Mouse (Mus musculus) bone marrow, adult 2 months (tissue): ENCODE data around the gene Wdr37. TPM values are rescaled to one million over a fixed set of nuclear protein-coding genes. Genes with fewer than 3 reads are reported as not detected.
"Not testable (repeated sequence)": the region's sequence is repeated elsewhere in the genome, so short reads cannot be mapped to it uniquely, and the experiment has no call there.

Experiments used
- H3K27ac ChIP-seq: fragments of 200-500 bp; 2 replicates; pipeline ENCODE4 v1.5.1; 2012; ENCODE audit warnings: low read depth, mild to moderate bottlenecking, control low read depth, inconsistent platforms, low read length; ENCODE audit not compliant: control insufficient read depth, poor library complexity, insufficient read depth
- H3K4me1 ChIP-seq: fragments of 200-500 bp; 2 replicates; pipeline ENCODE4 v1.6.1; 2011; ENCODE audit warnings: low read length; ENCODE audit not compliant: control insufficient read depth, insufficient read depth
- H3K4me3 ChIP-seq: fragments of 200-500 bp; replicated peaks from 2 replicates; pipeline ENCODE3; 2011; ENCODE audit warnings: mild to moderate bottlenecking, low read depth, low read length, control low read depth; ENCODE audit not compliant: control insufficient read depth
- CTCF ChIP-seq: fragments of 200-500 bp; IDR thresholded peaks from 2 replicates; pipeline ENCODE4 v1.5.1; 2011; ENCODE audit warnings: low read length, control low read depth; ENCODE audit not compliant: control insufficient read depth, insufficient read depth
- POLR2A ChIP-seq: fragments of 200-500 bp; IDR thresholded peaks from 2 replicates; pipeline ENCODE4 v1.6.1; 2011; ENCODE audit warnings: low read depth, mild to moderate bottlenecking, control low read depth, low read length, borderline replicate concordance; ENCODE audit not compliant: control insufficient read depth
- WGBS: fragments of 180-500 bp; shearing (Covaris S2); methylation state at CpG from one replicate; pipeline ENCODE4 v1.1.7; 2018; 5-methylcytosine and 5-hydroxymethylcytosine counted together
- polyA plus RNA-seq: library from polyadenylated mRNA; stranded (reverse); fragments of >200 nt; gene quantifications from 2 replicates; pipeline ENCODE4 v1.2.4, GENCODE M21; 2011; ENCODE audit warnings: low replicate concordance; ENCODE audit not compliant: missing spikeins, insufficient read depth, insufficient read length

Wdr37 gene
- polyA plus RNA-seq, 1 experiment = 14.8 TPM

- Histone ChIP-seq H3K4me1 (no peaks in the 10 kb centered on the region), H3K4me3 (no peak overlapping the region), H3K27ac (no peak overlapping the region)
- TF ChIP-seq CTCF = no peak
- no peak for TF ChIP-seq POLR2A
- 98% methylated on average over 4 of the region's 4 CpGs for WGBS
These were observed 18.3 kb downstream of the Wdr37 start for GRCm38 (mm10) chr13:8853424-8853823.

DNA sequence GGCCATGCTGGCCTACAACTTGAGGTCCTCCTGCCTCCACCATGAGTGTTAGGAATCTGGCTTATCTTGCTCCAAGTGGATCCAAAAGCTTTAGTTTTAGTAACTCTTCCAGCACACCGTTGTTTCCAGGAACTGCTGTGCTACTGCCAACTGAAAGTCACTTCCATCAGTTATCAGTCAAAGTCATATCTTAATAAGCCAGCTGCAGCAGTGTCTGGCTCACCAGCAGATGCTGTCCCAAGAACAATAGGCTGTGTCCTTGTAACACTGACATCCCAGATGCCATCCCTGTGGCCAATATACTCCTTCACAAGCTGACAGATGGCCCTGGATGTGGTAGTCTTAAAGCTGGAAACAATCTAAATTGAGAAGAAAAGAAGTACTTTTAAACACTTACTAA, 22.4 kb downstream of the Wdr37 start:
- 35% methylated on average over 1 of the region's 1 CpGs for WGBS
- no peak for TF ChIP-seq POLR2A
- Histone ChIP-seq H3K4me1 (no peaks in the 10 kb centered on the region), H3K27ac (no peak overlapping the region), H3K4me3 (no peak overlapping the region)

GRCm38 (mm10) chr13:8847702-8848101, 24.0 kb downstream of the Wdr37 start:
- 42% methylated on average over 2 of the region's 2 CpGs for WGBS

GRCm38 (mm10) chr13:8842273-8842672, 29.4 kb downstream of the Wdr37 start:
- 49% methylated on average over 3 of the region's 3 CpGs for WGBS
- TF ChIP-seq POLR2A (no peak), CTCF (no peak)
- Histone ChIP-seq H3K4me3 (no peak overlapping the region), H3K27ac (no peak overlapping the region), H3K4me1 (no peaks in the 10 kb centered on the region)

More at GRCm38 (mm10) chr13:8847702-8848101, 24.0 kb downstream of the Wdr37 start:
- H3K4me3 ChIP-seq = no peak overlapping the region
- H3K27ac ChIP-seq = no peak overlapping the region
- peak; percentile 28; the same call in 1 of the 2 replicates for TF ChIP-seq CTCF
- TF ChIP-seq POLR2A = no peak
- no peaks in the 10 kb centered on the region for H3K4me1 ChIP-seq

DNA sequence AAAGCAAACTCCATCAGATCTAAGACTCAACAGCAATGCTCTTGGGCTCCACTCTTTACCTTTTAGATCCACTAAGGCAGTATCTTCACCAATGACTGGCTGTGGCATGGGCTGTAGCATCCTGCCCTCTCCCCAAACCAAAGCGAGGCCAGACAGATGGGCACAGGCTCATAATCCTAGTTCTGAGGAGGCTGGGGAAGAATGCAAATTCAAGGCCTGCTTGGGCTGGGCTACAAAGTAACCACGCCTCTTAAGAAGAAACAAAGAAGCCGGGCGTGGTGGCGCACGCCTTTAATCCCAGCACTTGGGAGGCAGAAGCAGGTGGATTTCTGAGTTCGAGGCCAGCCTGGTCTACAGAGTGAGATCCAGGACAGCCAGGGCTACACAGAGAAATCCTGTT, 29.9 kb downstream of the Wdr37 start:
- not testable (repeated sequence) for H3K4me3 ChIP-seq, H3K4me1 ChIP-seq, H3K27ac ChIP-seq
- WGBS = 88% methylated on average over 7 of the region's 7 CpGs

- no peaks in the 10 kb centered on the region for H3K4me1 ChIP-seq
- TF ChIP-seq POLR2A = no peak
- no peak for TF ChIP-seq CTCF
- no peak overlapping the region for H3K27ac ChIP-seq
- 27% methylated on average over 2 of the region's 2 CpGs for WGBS
- H3K4me3 ChIP-seq = no peak overlapping the region
These were observed 30.8 kb downstream of the Wdr37 start for GRCm38 (mm10) chr13:8840941-8841340.

- H3K4me1 ChIP-seq = no peaks in the 10 kb centered on the region
- WGBS = 83% methylated on average over 6 of the region's 6 CpGs
- H3K27ac ChIP-seq = no peak overlapping the region
- no peak for TF ChIP-seq POLR2A
- TF ChIP-seq CTCF = no peak
- H3K4me3 ChIP-seq = no peak overlapping the region
These were observed 31.8 kb downstream of the Wdr37 start for GRCm38 (mm10) chr13:8839937-8840336.

GRCm38 (mm10) chr13:8839111-8839510, 32.6 kb downstream of the Wdr37 start:
- TF ChIP-seq POLR2A (no peak), CTCF (no peak)
- Histone ChIP-seq H3K4me3 (no peak overlapping the region), H3K4me1 (no peaks in the 10 kb centered on the region), H3K27ac (no peak overlapping the region)
- 79% methylated on average over 10 of the region's 10 CpGs for WGBS

GRCm38 (mm10) chr13:8838394-8838793, 33.3 kb downstream of the Wdr37 start:
- 83% methylated on average over 3 of the region's 3 CpGs for WGBS

More at GRCm38 (mm10) chr13:8838394-8838793, 33.3 kb downstream of the Wdr37 start:
- H3K4me3 ChIP-seq = no peak overlapping the region
- H3K27ac ChIP-seq = no peak overlapping the region
- no peaks in the 10 kb centered on the region for H3K4me1 ChIP-seq
- TF ChIP-seq CTCF (no peak), POLR2A (no peak)
